Mouse (Mus musculus): ENCODE data around the gene Lrrc57. TPM values are rescaled to one million over a fixed set of nuclear protein-coding genes. Genes with fewer than 3 reads are reported as not detected.
"Not testable (repeated sequence)": the region's sequence is repeated elsewhere in the genome, so short reads cannot be mapped to it uniquely, and the experiment has no call there.

Gene Lrrc57
- polyA plus RNA-seq, 1 experiment from 2014 or later: 16.7 TPM

DNA sequence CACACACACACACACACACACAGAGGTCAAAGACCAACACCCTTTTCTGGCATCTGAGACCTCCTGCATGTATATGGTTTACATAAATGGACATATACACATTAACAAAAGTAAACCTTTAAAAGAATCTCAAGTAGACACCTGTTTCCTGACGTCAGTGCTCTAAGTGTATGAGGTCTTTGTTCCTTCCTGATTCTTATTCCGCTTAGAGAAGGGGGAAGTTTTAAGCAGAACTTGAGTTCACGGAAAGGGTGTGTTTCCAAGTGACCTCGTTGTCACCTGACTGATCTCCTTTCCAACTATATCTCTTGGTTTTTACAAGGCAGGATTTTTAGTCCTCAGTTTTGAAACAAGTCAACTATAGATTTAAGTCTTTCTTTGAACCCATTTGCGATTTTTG, 31.0 kb downstream of the Lrrc57 start:
- no peak overlapping the region for H3K9ac ChIP-seq (ENCODE audit: low read depth, low read length)
- DNase-seq (ENCODE audit: low spot score) (no peak), ATAC-seq (ENCODE audit: low read depth) (no peak)
- 73% methylated on average over 5 of the region's 5 CpGs for WGBS
- no peak overlapping the region for H3K4me3 ChIP-seq (ENCODE audit: low read depth, low read length)
- H3K27ac ChIP-seq (replicated peaks; ENCODE audit: low read depth, low read length): no peak overlapping the region
- no peak overlapping the region for H3K4me2 ChIP-seq (ENCODE audit: low read depth, low read length)
- H3K36me3 ChIP-seq (ENCODE audit: control insufficient read depth, insufficient read depth, low read length): peaks cover 8% of the 10 kb centered on the region; the same call in 1 of the 2 replicates
- peaks cover 14% of the 10 kb centered on the region for H3K4me1 ChIP-seq (ENCODE audit: control insufficient read depth, insufficient read depth, low read length)
- H3K9me3 ChIP-seq (ENCODE audit: control insufficient read depth, low read length): no peaks in the 10 kb centered on the region
- no peaks in the 10 kb centered on the region for H3K27me3 ChIP-seq (replicated peaks; ENCODE audit: control insufficient read depth, insufficient read depth, low read length)

DNA sequence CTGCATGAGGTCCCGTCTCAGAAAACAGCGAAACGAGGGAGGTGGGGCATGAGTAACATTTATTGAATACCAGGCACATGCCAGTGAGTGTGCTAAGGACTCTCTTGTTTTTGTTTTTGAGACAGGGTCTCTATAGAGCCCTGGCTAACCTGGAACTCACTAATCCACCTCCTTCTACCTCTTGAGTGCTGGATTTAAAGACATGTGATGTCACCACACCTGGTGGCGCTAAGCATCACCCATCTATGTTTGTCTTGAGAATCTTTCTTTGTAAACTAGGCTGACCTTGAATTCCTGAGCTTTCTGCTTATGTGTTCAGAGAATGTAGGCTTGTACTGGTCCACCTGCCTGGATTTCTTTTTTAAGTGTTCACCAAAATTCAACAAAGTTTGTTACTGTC, 31.5 kb downstream of the Lrrc57 start:
- H3K9ac ChIP-seq (ENCODE audit: low read depth, low read length): no peak overlapping the region
- H3K4me2 ChIP-seq (ENCODE audit: low read depth, low read length): no peak overlapping the region
- DNase-seq (ENCODE audit: low spot score): no peak
- no peaks in the 10 kb centered on the region for H3K27me3 ChIP-seq (replicated peaks; ENCODE audit: control insufficient read depth, insufficient read depth, low read length)
- H3K4me3 ChIP-seq (ENCODE audit: low read depth, low read length): no peak overlapping the region
- ATAC-seq (ENCODE audit: low read depth): no peak
- H3K36me3 ChIP-seq (ENCODE audit: control insufficient read depth, insufficient read depth, low read length): peaks cover 9% of the 10 kb centered on the region
- peaks cover 14% of the 10 kb centered on the region for H3K4me1 ChIP-seq (ENCODE audit: control insufficient read depth, insufficient read depth, low read length)
- no peaks in the 10 kb centered on the region for H3K9me3 ChIP-seq (ENCODE audit: control insufficient read depth, low read length)
- H3K27ac ChIP-seq (replicated peaks; ENCODE audit: low read depth, low read length): no peak overlapping the region
- 78% methylated on average over 4 of the region's 4 CpGs for WGBS

DNA sequence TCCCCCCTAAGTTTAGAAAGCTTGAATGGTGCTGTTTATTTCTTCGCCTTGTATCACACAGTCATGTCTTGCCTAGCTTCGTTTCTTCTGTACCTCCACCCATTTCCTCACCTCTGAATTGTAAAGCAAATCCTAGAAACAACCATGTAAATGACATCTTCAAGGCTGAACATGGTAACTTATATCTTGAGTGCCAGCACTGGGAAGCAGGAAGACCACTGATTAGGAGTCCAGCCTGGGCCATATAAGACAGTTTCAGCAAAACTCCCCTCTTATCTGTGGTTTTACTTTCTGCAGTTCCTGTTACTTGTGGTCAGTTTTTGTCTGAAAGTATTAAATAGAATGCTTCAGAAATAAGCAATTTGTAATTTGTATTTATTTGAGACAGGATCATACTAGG, 33.3 kb downstream of the Lrrc57 start:
- H3K4me2 ChIP-seq (ENCODE audit: low read depth, low read length): no peak overlapping the region
- DNase-seq (ENCODE audit: low spot score) (no peak), ATAC-seq (ENCODE audit: low read depth) (no peak)
- H3K27me3 ChIP-seq (replicated peaks; ENCODE audit: control insufficient read depth, insufficient read depth, low read length): no peaks in the 10 kb centered on the region
- no peaks in the 10 kb centered on the region for H3K9me3 ChIP-seq (ENCODE audit: control insufficient read depth, low read length)
- 90% methylated on average over 2 of the region's 2 CpGs for WGBS
- H3K27ac ChIP-seq (replicated peaks; ENCODE audit: low read depth, low read length): no peak overlapping the region
- no peak overlapping the region for H3K9ac ChIP-seq (ENCODE audit: low read depth, low read length)
- peaks cover 21% of the 10 kb centered on the region for H3K36me3 ChIP-seq (ENCODE audit: control insufficient read depth, insufficient read depth, low read length)
- H3K4me1 ChIP-seq (ENCODE audit: control insufficient read depth, insufficient read depth, low read length): peaks cover 14% of the 10 kb centered on the region
- no peak overlapping the region for H3K4me3 ChIP-seq (ENCODE audit: low read depth, low read length)

DNA sequence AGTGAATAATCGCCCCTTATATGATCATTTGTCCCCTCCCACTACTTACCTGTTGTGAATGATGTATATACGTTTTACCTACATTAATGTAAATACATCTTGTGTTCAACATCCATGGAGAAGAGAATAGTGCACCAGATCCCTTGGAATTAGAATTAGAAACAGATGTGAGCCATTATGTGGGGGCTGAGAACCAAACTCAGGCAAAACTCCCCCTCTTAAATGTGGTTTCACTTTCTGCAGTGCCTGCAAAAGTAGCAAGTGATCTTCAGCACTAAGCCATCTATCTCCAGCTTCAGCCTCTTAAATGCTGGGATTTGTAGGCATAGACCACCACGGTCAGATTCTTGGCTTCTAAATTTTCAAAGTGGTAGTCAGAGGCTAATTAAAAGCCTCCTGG, 34.2 kb downstream of the Lrrc57 start:
- Histone ChIP-seq H3K4me1 (ENCODE audit: control insufficient read depth, insufficient read depth, low read length) (peaks cover 14% of the 10 kb centered on the region), H3K4me2 (ENCODE audit: low read depth, low read length) (peak overlapping the region; percentile 6; the same call in 1 of the 2 replicates), H3K36me3 (ENCODE audit: control insufficient read depth, insufficient read depth, low read length) (peaks cover 21% of the 10 kb centered on the region), H3K9ac (ENCODE audit: low read depth, low read length) (no peak overlapping the region), H3K27ac (replicated peaks; ENCODE audit: low read depth, low read length) (no peak overlapping the region), H3K27me3 (replicated peaks; ENCODE audit: control insufficient read depth, insufficient read depth, low read length) (no peaks in the 10 kb centered on the region), H3K9me3 (ENCODE audit: control insufficient read depth, low read length) (no peaks in the 10 kb centered on the region), H3K4me3 (ENCODE audit: low read depth, low read length) (no peak overlapping the region)
- DNase-seq (ENCODE audit: low spot score) (peak; percentile 57), ATAC-seq (ENCODE audit: low read depth) (no peak)
- 54% methylated on average over 3 of the region's 3 CpGs for WGBS

DNA sequence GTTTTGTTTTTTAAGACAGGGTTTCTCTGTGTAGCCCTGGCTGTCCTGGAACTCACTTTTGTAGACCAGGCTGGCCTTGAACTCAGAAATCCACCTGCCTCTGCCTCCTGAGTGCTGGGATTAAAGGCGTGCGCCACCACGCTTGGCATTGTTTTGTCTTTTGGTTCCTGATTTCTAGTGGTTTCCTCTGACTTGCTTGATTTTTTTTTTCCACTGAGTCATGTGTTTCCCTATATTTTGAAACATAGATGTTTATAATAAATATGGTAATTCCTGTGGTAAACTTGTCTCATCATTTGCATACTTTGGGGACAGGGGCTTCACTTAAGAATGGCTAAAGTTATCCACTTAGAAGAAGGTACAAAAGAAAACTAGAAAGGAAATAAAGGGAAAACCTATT, 37.2 kb downstream of the Lrrc57 start:
- not testable (repeated sequence) for H3K27me3 ChIP-seq (replicated peaks; ENCODE audit: control insufficient read depth, insufficient read depth, low read length); DNase-seq (ENCODE audit: low spot score); H3K4me2 ChIP-seq (ENCODE audit: low read depth, low read length); H3K27ac ChIP-seq (replicated peaks; ENCODE audit: low read depth, low read length); H3K9ac ChIP-seq (ENCODE audit: low read depth, low read length); H3K9me3 ChIP-seq (ENCODE audit: control insufficient read depth, low read length); H3K4me3 ChIP-seq (ENCODE audit: low read depth, low read length); ATAC-seq (ENCODE audit: low read depth)
- Histone ChIP-seq H3K36me3 (ENCODE audit: control insufficient read depth, insufficient read depth, low read length) (peaks cover 13% of the 10 kb centered on the region), H3K4me1 (ENCODE audit: control insufficient read depth, insufficient read depth, low read length) (peaks cover 18% of the 10 kb centered on the region)
- 88% methylated on average over 3 of the region's 3 CpGs for WGBS

DNA sequence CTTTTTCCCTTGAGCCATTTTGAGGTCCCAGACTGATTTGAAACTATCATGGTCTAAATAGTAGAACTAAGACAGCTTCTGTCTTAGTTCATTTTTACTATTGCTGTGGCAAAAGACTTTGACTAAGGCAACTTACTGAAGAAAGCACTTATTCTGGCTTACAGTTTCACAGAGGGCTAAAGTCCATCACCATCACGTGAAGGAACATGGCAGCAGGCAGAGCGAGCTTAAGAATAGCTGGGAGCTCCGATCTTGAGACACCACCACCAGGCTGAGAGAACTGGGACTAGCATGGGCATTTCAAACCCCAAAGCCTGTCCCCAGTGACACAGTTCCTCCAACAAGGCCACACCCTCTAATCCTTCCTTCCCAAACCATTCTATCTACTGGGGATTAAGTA, 38.2 kb downstream of the Lrrc57 start:
- WGBS: 94% methylated on average over 3 of the region's 3 CpGs
- peaks cover 13% of the 10 kb centered on the region for H3K36me3 ChIP-seq (ENCODE audit: control insufficient read depth, insufficient read depth, low read length)
- H3K9ac ChIP-seq (ENCODE audit: low read depth, low read length): no peak overlapping the region
- H3K27me3 ChIP-seq (replicated peaks; ENCODE audit: control insufficient read depth, insufficient read depth, low read length): no peaks in the 10 kb centered on the region
- ATAC-seq (ENCODE audit: low read depth) (no peak), DNase-seq (ENCODE audit: low spot score) (no peak)
- no peak overlapping the region for H3K27ac ChIP-seq (replicated peaks; ENCODE audit: low read depth, low read length)
- H3K4me1 ChIP-seq (ENCODE audit: control insufficient read depth, insufficient read depth, low read length): peaks cover 18% of the 10 kb centered on the region
- no peaks in the 10 kb centered on the region for H3K9me3 ChIP-seq (ENCODE audit: control insufficient read depth, low read length)
- H3K4me3 ChIP-seq (ENCODE audit: low read depth, low read length): no peak overlapping the region
- no peak overlapping the region for H3K4me2 ChIP-seq (ENCODE audit: low read depth, low read length)

DNA sequence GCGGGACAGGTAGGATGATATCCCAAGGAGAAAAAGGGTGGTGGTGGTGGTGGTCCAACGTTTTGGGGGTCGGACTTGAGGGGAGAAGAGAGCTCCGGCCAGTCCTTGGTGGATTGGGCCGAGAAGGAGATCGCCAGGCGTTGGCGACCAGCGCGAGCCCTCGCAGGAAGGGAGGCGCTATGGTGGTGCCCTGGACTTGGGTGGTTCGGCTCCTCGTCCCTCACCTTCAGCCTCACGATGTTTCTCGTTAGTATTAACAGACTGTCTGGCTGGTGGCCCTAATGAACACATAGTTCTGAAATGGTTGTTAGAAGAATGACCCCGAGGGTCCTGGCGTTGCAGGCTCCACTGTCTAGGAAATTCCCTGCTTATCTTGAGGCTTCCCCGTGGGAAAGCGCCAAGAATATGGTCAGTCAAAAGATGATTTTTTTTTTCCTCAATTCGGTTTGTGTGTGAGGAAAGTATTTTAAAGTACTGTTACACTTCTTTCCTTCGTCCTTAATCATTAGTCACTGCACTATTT, 41.5 kb downstream of the Lrrc57 start:
- ATAC-seq (ENCODE audit: low read depth): peak; percentile 54
- H3K9me3 ChIP-seq (ENCODE audit: control insufficient read depth, low read length): no peaks in the 10 kb centered on the region
- H3K27me3 ChIP-seq (replicated peaks; ENCODE audit: control insufficient read depth, insufficient read depth, low read length): no peaks in the 10 kb centered on the region
- H3K4me1 ChIP-seq (ENCODE audit: control insufficient read depth, insufficient read depth, low read length): 0 out of 2 replicates have a peak, but pooled peaks cover 7% of the 10 kb centered on the region
- peak overlapping the region; percentile 97 for H3K27ac ChIP-seq (replicated peaks; ENCODE audit: low read depth, low read length)
- under 1% methylated on average over 18 of the region's 22 CpGs for WGBS
- H3K4me3 ChIP-seq (ENCODE audit: low read depth, low read length): peak overlapping the region; percentile 68
- peak overlapping the region; percentile 85 for H3K4me2 ChIP-seq (ENCODE audit: low read depth, low read length)
- DNase-seq (ENCODE audit: low spot score): no peak
- peaks cover 12% of the 10 kb centered on the region for H3K36me3 ChIP-seq (ENCODE audit: control insufficient read depth, insufficient read depth, low read length)
- H3K9ac ChIP-seq (ENCODE audit: low read depth, low read length): peak overlapping the region; percentile 85

DNA sequence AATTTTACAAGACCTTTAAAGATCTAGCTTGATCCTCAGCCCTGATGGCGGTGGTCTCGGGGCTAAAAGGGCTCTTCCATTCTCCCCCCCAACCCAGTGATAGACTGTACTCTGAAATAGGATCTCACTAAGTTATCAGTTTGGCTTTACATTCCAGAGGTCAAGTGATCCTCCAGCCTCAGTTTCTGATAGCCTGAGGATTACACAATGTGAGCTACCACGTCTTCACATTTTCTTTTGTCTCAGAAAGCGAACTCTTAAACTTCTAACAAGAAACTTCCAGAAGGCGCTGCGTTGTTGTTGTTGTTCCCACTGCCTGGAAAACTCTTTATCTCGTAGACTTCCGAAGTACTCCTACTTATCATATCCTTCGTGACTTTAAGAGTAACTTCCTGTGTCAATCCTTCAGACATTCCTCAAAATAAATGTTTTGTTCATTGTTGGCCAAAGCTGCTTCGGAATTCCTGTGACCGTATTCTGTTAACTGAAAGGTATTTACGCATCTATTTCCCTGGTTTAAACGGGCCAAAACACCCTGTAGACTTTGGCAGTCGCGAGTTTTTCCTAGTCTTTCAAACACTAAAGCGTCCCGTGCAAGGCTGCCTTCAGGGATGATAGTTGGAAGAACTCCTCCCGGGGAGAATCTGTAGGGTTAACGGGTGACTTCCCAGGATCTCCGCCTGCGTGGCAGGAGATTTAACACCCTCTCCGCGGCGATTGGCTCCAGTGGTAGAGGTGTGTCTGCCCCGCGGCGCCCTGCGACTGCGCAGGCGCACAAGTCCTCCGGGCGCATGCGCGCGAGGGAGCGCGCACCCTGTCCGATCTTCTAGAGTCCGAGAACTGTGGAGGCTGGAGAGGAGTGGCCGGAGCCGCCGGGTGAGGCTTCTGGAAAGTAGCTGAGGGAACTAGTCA, 42.2 kb downstream of the Lrrc57 start, which contains the start of gene Snap23:
Gene Snap23, plus strand, starts transcription at position 786 of the 912 bp plus-strand sequence.
- Histone ChIP-seq H3K4me1 (ENCODE audit: control insufficient read depth, insufficient read depth, low read length) (0 out of 2 replicates have a peak, but pooled peaks cover 11% of the 10 kb centered on the region), H3K9ac (ENCODE audit: low read depth, low read length) (peak within 1 kb of the TSS; percentile 85), H3K27ac (replicated peaks; ENCODE audit: low read depth, low read length) (peak within 1 kb of the TSS; percentile 97), H3K27me3 (replicated peaks; ENCODE audit: control insufficient read depth, insufficient read depth, low read length) (no peaks in the 10 kb centered on the region), H3K4me3 (ENCODE audit: low read depth, low read length) (peak within 1 kb of the TSS; percentile 68), H3K4me2 (ENCODE audit: low read depth, low read length) (peak within 1 kb of the TSS; percentile 85), H3K36me3 (ENCODE audit: control insufficient read depth, insufficient read depth, low read length) (peaks cover 5% of the 10 kb centered on the region), H3K9me3 (ENCODE audit: control insufficient read depth, low read length) (no peaks in the 10 kb centered on the region)
- peak; percentile 98 for DNase-seq (ENCODE audit: low spot score)
- ATAC-seq (ENCODE audit: low read depth): peak; percentile 95
- WGBS: under 1% methylated on average over 42 of the region's 42 CpGs

Measured in embryonic facial prominence, embryonic 14.5 days (tissue).